Comparison of ENCODE assay signal across 21 mouse cellular contexts in the genomic region with DNA sequence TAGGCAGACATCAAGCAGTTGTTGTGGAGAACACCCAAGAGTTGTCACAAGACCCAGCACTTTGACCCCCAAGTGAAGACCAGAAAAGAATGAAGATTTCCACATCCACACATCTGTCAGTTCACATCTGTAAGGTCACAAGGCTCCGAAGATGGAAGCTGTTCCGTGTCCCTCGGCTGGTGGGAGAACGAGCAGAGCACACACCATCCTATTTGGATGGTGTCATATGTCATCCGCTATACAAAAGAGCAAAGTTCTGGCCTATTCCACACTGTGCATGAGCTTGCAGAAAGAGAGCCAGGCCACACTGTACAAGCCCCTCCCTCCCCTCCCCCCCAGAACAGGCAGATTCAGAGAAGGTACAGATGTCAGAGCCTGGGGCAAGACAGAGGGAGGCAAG. TPM values are rescaled to one million over a fixed set of nuclear protein-coding genes. Genes with fewer than 3 reads are reported as not detected.
DNase-seq lines count a peak whose midpoint lies in the region; ATAC-seq and TF ChIP-seq lines count a peak whose summit lies in the region.
"Had no signal": no experiment of that assay in that cellular context is flagged by ENCODE, and none has a peak within 500 bp of the region (broad histone marks: within the 10 kb centered on the region; RNA-seq: fewer than 3 reads in every experiment).

No protein-coding gene starts in this region.

- no peak overlapping the region for H3K4me2 ChIP-seq in forebrain, postnatal 0 days (ENCODE audit: low read depth)
- no peak overlapping the region for H3K4me2 ChIP-seq in forebrain, embryonic 12.5 days
- H3K4me2 ChIP-seq in lung, embryonic 15.5 days, result no peak overlapping the region
- H3K4me2 ChIP-seq in hindbrain, embryonic 13.5 days, result no peak overlapping the region
- no peak overlapping the region for H3K4me2 ChIP-seq in midbrain, embryonic 15.5 days
- H3K4me2 ChIP-seq: embryonic facial prominence, embryonic 12.5 days; heart, embryonic 13.5 days; hindbrain, embryonic 15.5 days had no signal

- no peaks in the 10 kb centered on the region for H3K9me3 ChIP-seq in forebrain, postnatal 0 days (ENCODE audit: low read length)
- H3K9me3 ChIP-seq in forebrain, embryonic 12.5 days, result no peaks in the 10 kb centered on the region
- H3K9me3 ChIP-seq in lung, embryonic 15.5 days, result no peaks in the 10 kb centered on the region
- no peaks in the 10 kb centered on the region for H3K9me3 ChIP-seq in hindbrain, embryonic 13.5 days
- H3K9me3 ChIP-seq in midbrain, embryonic 15.5 days, result no peaks in the 10 kb centered on the region
- H3K9me3 ChIP-seq: embryonic facial prominence, embryonic 12.5 days; forebrain, embryonic 10.5 days; heart, embryonic 13.5 days; hindbrain, embryonic 15.5 days had no signal

- no peak for DNase-seq in forebrain, postnatal 0 days
- no peak for DNase-seq in lung, postnatal 14 days
- DNase-seq in testis, postnatal 14 days (ENCODE audit: low spot score), result no peak
- DNase-seq: adrenal gland, postnatal 25 days; cerebellum, adult 9-10 months; liver; thymus, postnatal 4 days had no signal

- TF ChIP-seq CTCF in forebrain, postnatal 0 days (IDR thresholded peaks at IDR 0.05; ENCODE audit: low read depth), result no peak

- no peak overlapping the region for H3K9ac ChIP-seq in forebrain, postnatal 0 days
- H3K9ac ChIP-seq in forebrain, embryonic 12.5 days, result no peak overlapping the region
- H3K9ac ChIP-seq in lung, embryonic 15.5 days, result no peak overlapping the region
- no peak overlapping the region for H3K9ac ChIP-seq in hindbrain, embryonic 13.5 days
- no peak overlapping the region for H3K9ac ChIP-seq in midbrain, embryonic 15.5 days
- H3K9ac ChIP-seq: embryonic facial prominence, embryonic 12.5 days; heart, embryonic 13.5 days; hindbrain, embryonic 15.5 days had no signal

- no peaks in the 10 kb centered on the region for H3K27me3 ChIP-seq in forebrain, postnatal 0 days (ENCODE audit: insufficient read depth, low read length)
- no peaks in the 10 kb centered on the region for H3K27me3 ChIP-seq in forebrain, embryonic 12.5 days
- no peaks in the 10 kb centered on the region for H3K27me3 ChIP-seq in lung, embryonic 15.5 days
- no peaks in the 10 kb centered on the region for H3K27me3 ChIP-seq in hindbrain, embryonic 13.5 days
- H3K27me3 ChIP-seq in midbrain, embryonic 15.5 days (replicated peaks), result no peaks in the 10 kb centered on the region
- H3K27me3 ChIP-seq: embryonic facial prominence, embryonic 12.5 days; hindbrain, embryonic 15.5 days had no signal

- H3K4me3 ChIP-seq in forebrain, postnatal 0 days (ENCODE audit: low read depth, low read length), result no peak overlapping the region
- H3K4me3 ChIP-seq in forebrain, embryonic 12.5 days (replicated peaks), result no peak overlapping the region
- no peak overlapping the region for H3K4me3 ChIP-seq in lung, embryonic 15.5 days
- no peak overlapping the region for H3K4me3 ChIP-seq in hindbrain, embryonic 13.5 days
- H3K4me3 ChIP-seq in midbrain, embryonic 15.5 days, result no peak overlapping the region
- H3K4me3 ChIP-seq: embryonic facial prominence, embryonic 12.5 days; forebrain, embryonic 10.5 days; heart, embryonic 13.5 days; hindbrain, embryonic 15.5 days had no signal

- 0 out of 2 replicates have a peak, but pooled peaks have one; percentile 14 for ATAC-seq in forebrain, postnatal 0 days
- no peak for ATAC-seq in forebrain, embryonic 12.5 days (ENCODE audit: low FRiP score)
- peak; percentile 69; the same call in 1 of the 2 replicates for ATAC-seq in lung, embryonic 15.5 days (ENCODE audit: borderline replicate concordance, extremely low read depth, low FRiP score, low TSS enrichment)
- ATAC-seq in hindbrain, embryonic 13.5 days (ENCODE audit: low FRiP score), result no peak
- ATAC-seq in midbrain, embryonic 15.5 days (replicated peaks), result 0 out of 2 replicates have a peak, but pooled peaks have one; percentile 48
- ATAC-seq in megakaryocyte progenitor cell, adult 5-6 weeks (replicated peaks; ENCODE audit: poor library complexity), result no peak
- ATAC-seq: activated CD4-positive, CD25-positive, alpha-beta regulatory T cell, adult 4 months had no signal

- no peaks in the 10 kb centered on the region for H3K36me3 ChIP-seq in forebrain, postnatal 0 days (ENCODE audit: insufficient read depth)
- no peaks in the 10 kb centered on the region for H3K36me3 ChIP-seq in forebrain, embryonic 12.5 days (replicated peaks)
- H3K36me3 ChIP-seq in lung, embryonic 15.5 days, result no peaks in the 10 kb centered on the region
- H3K36me3 ChIP-seq in hindbrain, embryonic 13.5 days, result no peaks in the 10 kb centered on the region
- no peaks in the 10 kb centered on the region for H3K36me3 ChIP-seq in midbrain, embryonic 15.5 days (replicated peaks)
- H3K36me3 ChIP-seq: embryonic facial prominence, embryonic 12.5 days; forebrain, embryonic 10.5 days; heart, embryonic 13.5 days; hindbrain, embryonic 15.5 days had no signal

- 83% methylated on average over 5 of the region's 5 CpGs for WGBS in forebrain, postnatal 0 days
- 79% methylated on average over 5 of the region's 5 CpGs for WGBS in forebrain, embryonic 12.5 days
- WGBS in lung, embryonic 15.5 days, result 27% methylated on average over 5 of the region's 5 CpGs
- 72% methylated on average over 5 of the region's 5 CpGs for WGBS in hindbrain, embryonic 13.5 days
- 81% methylated on average over 5 of the region's 5 CpGs for WGBS in midbrain, embryonic 15.5 days

- no peaks in the 10 kb centered on the region for H3K4me1 ChIP-seq in forebrain, postnatal 0 days (ENCODE audit: insufficient read depth)
- H3K4me1 ChIP-seq in forebrain, embryonic 12.5 days, result peaks cover 26% of the 10 kb centered on the region
- H3K4me1 ChIP-seq in lung, embryonic 15.5 days, result no peaks in the 10 kb centered on the region
- H3K4me1 ChIP-seq in hindbrain, embryonic 13.5 days (replicated peaks), result peaks cover 29% of the 10 kb centered on the region
- peaks cover 26% of the 10 kb centered on the region for H3K4me1 ChIP-seq in midbrain, embryonic 15.5 days

- H3K27ac ChIP-seq in forebrain, postnatal 0 days (ENCODE audit: low read depth, low read length), result no peak overlapping the region
- no peak overlapping the region for H3K27ac ChIP-seq in forebrain, embryonic 12.5 days
- no peak overlapping the region for H3K27ac ChIP-seq in lung, embryonic 15.5 days
- peak overlapping the region; percentile 90 for H3K27ac ChIP-seq in hindbrain, embryonic 13.5 days
- H3K27ac ChIP-seq in midbrain, embryonic 15.5 days, result no peak overlapping the region
- H3K27ac ChIP-seq: embryonic facial prominence, embryonic 12.5 days; forebrain, embryonic 10.5 days; heart, embryonic 13.5 days; macrophage had no signal

RNA-seq across cellular contexts. Expression of gene Fcnb, which starts 4.4 kb away (rescaled TPM):
- not detected in 2 replicates for total RNA-seq in forebrain, postnatal 0 days (2014; rRNA removed)
- not detected in 2 replicates for polyA plus RNA-seq in forebrain, postnatal 0 days (2015; fragmentation: Nextera tagmentation; extraction: Ambion mirVana)
- 0.29 TPM in 1 of 2 replicates, not detected in the other for polyA plus RNA-seq in forebrain, embryonic 12.5 days (2016; fragmentation: Nextera tagmentation; extraction: Ambion mirVana)
- polyA plus RNA-seq in lung, embryonic 15.5 days (2015; fragmentation: Nextera tagmentation; extraction: Ambion mirVana), result 0.29 and 0.68 TPM in 2 replicates
- polyA plus RNA-seq in hindbrain, embryonic 13.5 days (2015; fragmentation: Nextera tagmentation; extraction: Ambion mirVana), result 0.19 TPM in 1 of 2 replicates, not detected in the other
- polyA plus RNA-seq in midbrain, embryonic 15.5 days (2015; fragmentation: Nextera tagmentation; extraction: Ambion mirVana), result 0.43 TPM in 1 of 2 replicates, not detected in the other
- total RNA-seq in megakaryocyte progenitor cell, adult 5-6 weeks (2015), result 149 and 237 TPM in 2 replicates
- 92.7 and 139 TPM in 2 replicates for total RNA-seq in megakaryocyte progenitor cell, adult 5-6 weeks (2017)
- total RNA-seq: adrenal gland, postnatal 25 days; layer of hippocampus, adult 8-10 months had no signal
- polyA plus RNA-seq: activated CD4-positive, CD25-positive, alpha-beta regulatory T cell, adult 4 months; embryonic facial prominence, embryonic 12.5 days; forebrain, embryonic 10.5 days; gonadal fat pad, adult 2 months; hindbrain, embryonic 15.5 days; kidney, embryonic 14.5 days had no signal

Comparison
In these comparisons a context has a peak if more than half of its experiments do, and no peak if none do; other contexts are left out.
1. ATAC-seq: peak in forebrain, postnatal 0 days (single experiment), lung, embryonic 15.5 days (single experiment) and midbrain, embryonic 15.5 days (single experiment); none in forebrain, embryonic 12.5 days (single experiment), hindbrain, embryonic 13.5 days (single experiment) and megakaryocyte progenitor cell, adult 5-6 weeks (single experiment).